Mouse (Mus musculus) CH12.LX (cell line): ENCODE measurements around the gene Mb.

Source experiments
- CTCF ChIP-seq, 2 experiments: IDR thresholded peaks in 1 of 2; conservative IDR thresholded peaks in 1 of 2; 2 replicates each; pipeline ENCODE4 v1.5.1; 2011 to 2012; ENCODE audit warnings: low read depth in 2 of 2, low read length in 2 of 2, improper control_type of control experiment in 1 of 2, inconsistent platforms in 1 of 2, mild to moderate bottlenecking in 1 of 2, moderate library complexity in 1 of 2
- E2F4 ChIP-seq: IDR thresholded peaks from 2 replicates; pipeline ENCODE4 v1.6.1; 2011; ENCODE audit warnings: low read depth, low read length, improper control_type of control experiment; ENCODE audit not compliant: insufficient replicate concordance
- EP300 ChIP-seq: IDR thresholded peaks from 2 replicates; pipeline ENCODE4 v1.6.1; 2011; ENCODE audit warnings: low read length, improper control_type of control experiment
- ETS1 ChIP-seq: conservative IDR thresholded peaks from 2 replicates; pipeline ENCODE4 v1.6.1; 2012; ENCODE audit warnings: low read depth, mild to moderate bottlenecking, inconsistent platforms, low read length, improper control_type of control experiment, moderate library complexity
- JUN ChIP-seq: IDR thresholded peaks from 2 replicates; pipeline ENCODE4 v1.6.1; 2011; ENCODE audit warnings: low read depth, mild to moderate bottlenecking, low read length, improper control_type of control experiment, moderate library complexity; ENCODE audit not compliant: insufficient read depth
- KAT2A ChIP-seq: IDR thresholded peaks from 2 replicates; pipeline ENCODE4 v1.6.1; 2012; ENCODE audit warnings: low read length, improper control_type of control experiment, inconsistent platforms; ENCODE audit not compliant: insufficient replicate concordance
- MAFK ChIP-seq: IDR thresholded peaks from 2 replicates; pipeline ENCODE4 v1.6.1; 2011; ENCODE audit warnings: low read length, improper control_type of control experiment; ENCODE audit not compliant: insufficient replicate concordance
- MAX ChIP-seq: IDR thresholded peaks from 2 replicates; pipeline ENCODE4 v1.6.1; 2011; ENCODE audit warnings: low read length, improper control_type of control experiment
- POLR2A ChIP-seq: IDR thresholded peaks from 2 replicates; pipeline ENCODE4 v1.6.1; 2011; ENCODE audit warnings: low read depth, mild to moderate bottlenecking, improper control_type of control experiment, low read length
- TBP ChIP-seq: conservative IDR thresholded peaks from 2 replicates; pipeline ENCODE4 v1.6.1; 2011; ENCODE audit warnings: low read depth, low read length, improper control_type of control experiment
- UBTF ChIP-seq: IDR thresholded peaks from 2 replicates; pipeline ENCODE4 v1.6.1; 2012; ENCODE audit warnings: low read depth, mild to moderate bottlenecking, inconsistent platforms, low read length, improper control_type of control experiment, moderate library complexity
- USF1 ChIP-seq: IDR thresholded peaks from 2 replicates; pipeline ENCODE4 v1.6.1; 2014; ENCODE audit warnings: low read depth, mild to moderate bottlenecking, inconsistent platforms, low read length, improper control_type of control experiment
- ZMIZ1 ChIP-seq: IDR thresholded peaks from 2 replicates; pipeline ENCODE4 v1.6.1; 2012; ENCODE audit warnings: low read depth, mild to moderate bottlenecking, inconsistent platforms, low read length, improper control_type of control experiment

GRCm38 (mm10) chr15:77035643-77036042, 14.8 kb downstream of the Mb start:
- TF ChIP-seq EP300 (no peak), USF1 (no peak), ETS1 (no peak), CTCF (conservative IDR thresholded peaks at IDR 0.05 in 1 of 2, IDR thresholded peaks at IDR 0.05 in 1 of 2; ENCODE audit: low read depth in 2 of 2, low read length in 2 of 2) (no peak), MAFK (no peak), ZMIZ1 (no peak), POLR2A (no peak), MAX (no peak), KAT2A (no peak), E2F4 (no peak), JUN (no peak), UBTF (no peak), TBP (no peak)
